Mouse (Mus musculus) embryonic fibroblast, embryonic 13.5 days (primary cell): ENCODE data around the gene Neu1.
"Not testable (repeated sequence)": the region's sequence is repeated elsewhere in the genome, so short reads cannot be mapped to it uniquely, and the experiment has no call there.

Source experiments
- CTCF ChIP-seq: IDR thresholded peaks from 2 replicates; pipeline ENCODE4 v1.5.1; 2011; ENCODE audit warnings: mild to moderate bottlenecking, control low read depth, low read length, moderate library complexity, borderline replicate concordance; ENCODE audit not compliant: insufficient read depth
- POLR2A ChIP-seq: IDR thresholded peaks from 2 replicates; pipeline ENCODE4 v1.6.1; 2011; ENCODE audit warnings: low read depth, mild to moderate bottlenecking, control low read depth, low read length, moderate library complexity

DNA sequence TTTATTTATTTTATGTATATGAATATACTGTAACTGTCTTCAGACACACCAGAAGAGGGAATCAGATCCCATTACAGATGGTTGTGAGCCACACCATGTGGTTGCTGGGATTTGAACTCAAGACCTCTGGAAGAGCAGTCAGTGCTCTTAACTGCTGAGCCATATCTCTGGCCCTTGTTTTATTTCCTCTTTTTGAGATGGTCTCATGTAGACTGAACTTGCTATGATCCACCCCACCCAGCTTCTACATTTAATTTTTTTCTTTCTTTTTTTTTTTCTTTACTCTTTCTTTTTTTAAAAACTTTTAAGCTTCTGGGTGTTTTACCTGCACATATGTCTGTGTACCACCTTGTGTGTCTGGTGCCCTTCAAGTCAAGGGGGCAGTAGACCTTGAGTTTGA, 30.2 kb upstream of the Neu1 start:
- not testable (repeated sequence) for TF ChIP-seq CTCF, POLR2A
